Mouse (Mus musculus) gastrocnemius, postnatal 36 days (tissue): ENCODE data around the gene Chchd1. TPM values are rescaled to one million over a fixed set of nuclear protein-coding genes. Genes with fewer than 3 reads are reported as not detected.
"Not testable (repeated sequence)": the region's sequence is repeated elsewhere in the genome, so short reads cannot be mapped to it uniquely, and the experiment has no call there.

Experiments used
- DNase-seq, 2 experiments: peaks; one replicate each; pipeline ENCODE4 v3.0.0; 2022
- intact Hi-C: fragments of 180-260 bp; cut with DNase I; formaldehyde crosslinking; loops from one replicate; pipeline ENCODE4 v1.15.1; 2025
- total RNA-seq, 2 experiments: library from RNA; stranded (reverse); gene quantifications; 2 replicates each; pipeline ENCODE4 v1.2.3; 2021

Chchd1 gene
- total RNA-seq, 2 experiments from 2014 or later, result 99.9 to 110 TPM

DNA sequence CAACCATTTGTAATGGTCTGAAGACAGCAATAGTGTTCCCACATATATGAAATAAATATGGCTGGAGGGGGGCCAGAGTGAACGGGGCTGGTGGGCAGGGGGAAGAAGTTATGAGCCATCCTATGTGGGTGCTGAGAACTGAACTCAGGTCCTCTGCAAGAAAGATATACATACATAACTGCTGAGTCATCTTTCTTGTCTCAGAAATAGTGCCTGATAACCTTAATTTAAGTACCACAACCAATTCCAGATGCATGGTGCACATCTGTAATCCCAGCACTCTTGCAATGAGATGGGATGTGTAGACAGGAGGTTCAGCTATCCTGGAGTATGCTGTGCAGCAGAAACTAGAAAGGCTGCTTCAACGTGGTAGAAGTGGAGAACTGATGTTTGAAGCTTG, 21.1 kb upstream of the Chchd1 start:
- intact Hi-C loops, result no loop called here

DNA sequence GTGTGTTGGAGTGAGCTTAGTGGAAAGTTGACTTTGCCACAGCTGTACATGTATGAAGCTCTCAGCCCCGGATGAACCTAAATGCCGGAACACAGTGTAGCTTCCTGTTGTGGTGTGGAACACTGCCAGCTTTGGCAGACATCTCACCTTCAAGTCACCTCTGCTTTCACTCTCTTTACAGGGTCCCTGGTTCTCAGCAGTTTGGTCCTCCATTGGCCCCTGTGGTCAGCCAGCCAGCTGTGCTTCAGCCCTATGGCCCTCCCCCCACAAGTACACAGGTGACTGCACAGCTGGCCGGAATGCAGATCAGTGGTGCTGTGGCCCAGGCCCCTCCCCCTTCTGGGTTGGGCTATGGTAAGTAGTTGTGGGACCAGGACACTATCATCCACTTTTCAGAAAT, 20.3 kb upstream of the Chchd1 start:
- intact Hi-C loops, result no loop called here
- no peak for DNase-seq

More for the DNA sequence above, 21.1 kb upstream of the Chchd1 start:
- DNase-seq, result no peak

DNA sequence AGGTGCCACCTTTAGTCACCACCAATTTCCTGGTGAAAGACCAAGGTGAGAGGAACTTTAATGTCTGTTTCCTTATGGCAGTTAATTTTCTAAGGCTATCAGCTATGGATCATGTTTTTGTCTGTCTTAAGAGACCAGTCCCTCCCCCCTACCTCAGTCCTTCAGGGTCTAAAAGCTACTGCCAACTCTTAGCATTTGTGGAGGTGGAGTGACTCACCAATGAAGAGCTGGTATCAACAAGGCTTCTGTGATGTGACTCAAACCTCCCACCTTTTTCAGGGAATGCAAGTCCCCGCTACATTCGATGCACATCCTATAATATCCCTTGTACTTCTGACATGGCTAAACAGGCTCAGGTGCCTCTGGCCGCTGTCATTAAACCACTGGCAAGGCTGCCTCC, 16.2 kb upstream of the Chchd1 start:
- intact Hi-C loops, result no loop called here
- DNase-seq, result no peak

DNA sequence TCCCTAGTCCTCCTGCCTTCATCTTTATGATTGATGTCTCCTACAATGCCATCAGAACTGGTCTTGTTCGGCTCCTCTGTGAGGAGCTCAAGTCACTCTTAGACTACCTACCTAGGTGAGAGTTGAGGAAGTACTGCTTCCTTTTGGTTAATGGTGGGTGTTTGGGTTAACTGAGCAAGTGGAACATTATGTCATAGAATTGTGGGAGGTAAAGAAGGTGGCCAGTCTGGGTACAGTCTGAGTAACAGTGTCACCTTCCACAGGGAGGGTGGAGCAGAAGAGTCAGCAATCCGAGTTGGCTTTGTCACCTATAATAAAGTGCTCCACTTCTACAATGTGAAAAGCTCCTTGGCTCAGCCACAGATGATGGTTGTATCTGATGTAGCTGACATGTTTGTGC, 13.8 kb upstream of the Chchd1 start:
- DNase-seq, result no peak
- intact Hi-C loops, result no loop called here

DNA sequence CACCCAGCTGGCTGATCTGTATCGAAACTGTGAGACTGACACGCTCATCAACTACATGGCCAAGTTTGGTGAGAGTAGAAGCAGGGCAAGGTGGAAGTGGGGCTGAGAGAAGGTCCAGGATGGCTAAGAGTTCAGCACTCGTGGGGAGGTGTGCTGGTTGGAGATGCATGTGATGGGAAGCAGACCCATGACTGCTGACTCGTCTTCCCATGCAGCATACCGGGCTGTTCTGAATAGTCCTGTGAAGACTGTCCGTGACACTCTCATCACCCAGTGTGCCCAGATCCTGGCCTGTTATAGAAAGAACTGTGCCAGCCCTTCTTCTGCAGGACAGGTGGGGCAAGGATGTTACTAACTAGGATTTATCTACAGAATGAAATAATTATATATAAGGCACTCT, 11.0 kb upstream of the Chchd1 start:
- intact Hi-C loops, result no loop called here
- DNase-seq, result no peak

DNA sequence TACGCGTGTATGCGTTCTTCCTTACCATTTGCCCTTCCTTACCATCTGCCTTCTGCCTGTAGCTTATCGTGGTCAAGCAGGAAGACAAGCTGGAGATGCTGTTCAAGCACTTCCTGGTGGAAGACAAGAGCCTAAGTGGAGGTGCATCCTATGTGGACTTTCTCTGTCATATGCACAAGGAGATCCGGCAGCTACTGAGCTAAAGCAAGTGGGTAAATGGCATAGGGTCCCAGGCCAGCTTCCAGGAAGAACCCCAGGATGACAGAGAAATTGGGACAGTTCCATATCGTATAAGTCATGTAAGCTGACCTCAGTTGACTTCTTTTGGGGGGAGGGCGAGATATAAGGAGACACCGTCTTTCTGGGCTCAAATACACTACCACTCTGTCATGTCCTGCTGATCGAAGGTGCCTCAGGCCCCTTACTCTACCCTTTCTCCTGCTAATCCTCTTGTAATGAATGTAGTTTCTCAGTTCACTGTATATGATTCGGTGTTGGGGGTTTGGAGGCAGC, 9.2 kb upstream of the Chchd1 start:
- no peak for DNase-seq
- intact Hi-C loops, result no loop called here

DNA sequence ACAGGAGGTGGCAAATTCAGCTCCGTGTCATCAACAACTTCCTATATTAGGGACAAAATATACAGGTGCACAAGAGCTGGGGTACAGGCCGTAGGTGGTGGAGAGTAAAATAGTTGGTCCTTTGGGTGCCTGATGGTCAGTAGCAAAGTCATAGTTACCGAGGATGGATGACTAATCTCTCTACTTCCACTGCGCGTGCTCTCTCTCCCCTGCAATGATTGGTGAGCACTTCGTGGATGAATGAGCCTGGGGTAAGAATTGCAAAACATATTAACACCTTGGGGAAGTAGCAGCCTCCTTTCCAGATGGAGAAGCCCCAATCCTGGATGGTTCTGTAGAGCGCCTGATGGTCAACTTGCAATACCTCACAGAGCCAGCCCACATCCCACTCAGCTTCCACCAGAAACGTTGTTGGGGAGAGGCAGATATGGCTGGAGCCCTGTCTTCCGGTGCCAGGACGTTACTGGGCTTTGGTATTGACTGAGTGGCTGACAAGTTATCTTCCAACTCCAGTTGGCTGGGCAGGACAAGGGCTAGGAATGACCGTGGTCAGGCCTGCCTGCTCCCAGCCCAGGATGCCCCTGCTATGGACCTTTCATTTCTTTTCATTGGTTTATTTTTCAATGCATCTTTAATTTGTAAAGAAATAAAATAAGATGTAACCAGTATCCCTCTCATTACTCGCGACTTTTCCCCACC, 8.5 kb upstream of the Chchd1 start:
- intact Hi-C loops, result no loop called here
- DNase-seq, result no peak

DNA sequence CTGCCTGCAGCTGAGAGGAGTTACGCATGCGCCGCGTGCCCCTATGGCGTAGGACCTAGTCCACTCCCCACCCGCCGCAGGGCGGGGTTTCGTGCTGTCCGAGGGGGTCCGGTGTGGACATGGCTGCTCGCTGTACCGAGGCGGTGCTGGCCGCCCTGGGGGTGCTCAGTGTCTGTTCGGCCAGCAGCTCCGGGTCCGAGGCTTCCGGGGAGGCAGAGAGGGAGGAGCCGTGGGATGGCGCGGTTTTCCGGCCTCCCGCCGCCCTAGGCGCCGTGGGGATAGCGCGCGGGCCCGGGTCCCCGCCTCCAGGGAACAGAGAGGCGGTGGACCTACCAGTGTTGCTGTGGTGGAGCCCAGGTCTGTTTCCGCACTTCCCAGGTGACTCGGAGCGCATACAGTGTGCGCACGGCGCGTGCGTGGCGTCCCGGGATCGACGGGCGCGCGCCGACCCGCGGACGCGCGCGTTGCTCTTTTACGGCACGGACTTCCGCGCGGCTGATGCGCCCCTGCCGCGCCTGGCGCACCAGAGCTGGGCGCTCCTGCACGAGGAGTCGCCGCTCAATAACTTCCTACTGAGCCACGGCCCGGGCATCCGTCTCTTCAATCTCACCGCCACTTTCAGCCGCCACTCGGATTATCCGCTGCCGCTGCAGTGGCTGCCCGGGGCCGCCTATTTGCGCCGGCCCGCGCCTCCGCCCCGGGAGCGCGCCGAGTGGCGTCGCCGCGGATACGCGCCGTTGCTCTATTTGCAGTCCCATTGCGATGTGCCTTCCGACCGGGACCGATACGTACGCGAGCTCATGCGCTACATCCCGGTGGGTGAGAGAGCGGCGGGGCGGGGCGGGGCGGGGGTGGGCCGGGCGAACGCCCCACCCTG, 7.7 kb upstream of the Chchd1 start, which contains the start of gene Fut11:
Fut11 (plus strand) TSS at position 85 of the 877 bp plus-strand sequence.
- peak; percentile 74 to 83 for DNase-seq
- intact Hi-C loops, result no loop called here

DNA sequence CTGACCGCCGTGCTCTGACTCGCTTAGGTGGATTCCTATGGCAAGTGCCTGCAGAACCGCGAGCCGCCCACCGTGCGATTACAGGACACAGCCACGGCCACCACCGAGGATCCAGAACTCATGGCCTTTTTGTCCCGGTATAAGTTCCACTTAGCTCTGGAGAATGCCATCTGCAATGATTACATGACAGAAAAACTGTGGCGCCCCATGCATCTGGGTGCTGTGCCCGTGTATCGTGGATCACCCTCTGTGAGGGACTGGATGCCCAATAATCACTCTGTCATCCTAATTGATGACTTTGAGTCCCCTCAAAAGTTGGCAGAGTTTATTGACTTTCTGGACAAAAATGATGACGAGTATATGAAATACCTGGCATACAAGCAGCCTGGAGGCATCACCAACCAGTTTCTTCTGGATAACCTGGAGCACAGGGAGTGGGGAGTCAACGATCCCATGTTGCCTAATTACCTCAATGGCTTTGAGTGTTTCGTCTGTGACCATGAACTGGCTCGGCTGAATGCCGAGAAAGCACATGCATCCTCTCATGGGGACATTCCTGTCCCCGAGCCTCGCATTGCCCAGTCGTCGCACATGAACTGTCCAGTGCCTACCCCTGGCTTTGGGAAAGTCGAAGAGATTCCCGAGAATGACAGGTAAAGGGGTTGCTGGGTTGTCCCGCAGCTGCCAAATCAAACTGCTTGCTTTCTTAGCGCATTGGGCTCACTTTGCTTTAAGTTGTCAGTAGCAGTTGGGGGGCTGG, 6.9 kb upstream of the Chchd1 start:
- intact Hi-C loops, result no loop called here
- no peak for DNase-seq

DNA sequence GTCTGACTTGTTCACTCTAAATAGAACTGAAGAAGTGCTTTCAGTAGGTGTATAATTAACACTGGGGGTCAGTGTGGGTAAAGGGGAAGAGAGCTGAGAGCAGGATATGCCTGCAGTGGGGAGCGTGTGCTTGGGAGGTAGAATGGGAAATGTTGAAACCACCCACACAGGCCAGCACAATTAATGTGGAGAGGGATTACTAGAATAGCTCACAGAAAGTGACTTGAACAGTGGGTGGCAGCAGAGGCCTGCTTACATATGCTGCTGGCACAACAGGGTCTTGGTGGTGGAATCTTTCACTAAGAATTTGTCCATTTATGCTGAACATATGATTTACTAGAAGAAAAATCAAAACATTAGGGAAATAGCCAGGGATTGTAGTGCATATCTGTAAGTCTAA, 5.8 kb upstream of the Chchd1 start:
- DNase-seq, result no peak
- intact Hi-C loops, result no loop called here

DNA sequence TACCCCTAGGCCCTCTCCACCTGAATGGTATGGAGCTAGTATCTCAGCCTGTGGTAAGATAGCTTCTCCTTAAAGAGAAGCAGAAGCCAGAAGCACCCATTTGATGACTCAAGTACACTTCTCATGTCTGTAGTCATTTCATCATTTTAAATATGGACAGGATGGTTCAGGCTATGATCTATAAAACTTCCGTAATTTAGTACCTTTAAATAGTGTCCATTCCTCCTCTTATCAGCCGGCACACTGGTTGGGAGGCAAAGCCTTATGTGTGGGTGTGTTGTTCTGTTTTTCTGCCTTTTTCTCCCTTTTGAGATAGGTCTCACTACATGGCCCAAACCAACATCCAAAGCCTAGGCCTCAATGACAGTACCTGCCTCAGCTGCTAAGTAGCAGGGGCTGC, 4.3 kb upstream of the Chchd1 start:
- no peak for DNase-seq
- intact Hi-C loops, result no loop called here

DNA sequence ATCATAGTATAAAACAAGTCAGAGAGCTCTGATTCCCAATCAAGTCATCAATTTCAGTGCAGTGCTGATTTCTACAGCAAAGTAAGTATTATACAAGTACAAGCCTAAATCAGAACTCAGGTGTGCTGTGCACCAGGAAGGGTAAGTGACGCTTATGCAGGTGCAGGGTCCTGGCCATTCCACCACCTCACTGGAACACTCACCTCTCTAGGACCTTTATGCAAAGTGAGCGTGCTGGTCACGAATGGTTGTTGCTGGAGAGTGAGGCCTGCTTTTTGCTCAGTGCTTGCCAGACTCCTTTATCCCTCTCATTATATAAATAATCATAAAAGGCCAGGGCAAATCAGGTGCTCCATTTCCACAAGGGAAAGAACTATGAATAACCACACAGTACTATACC, 2.4 kb upstream of the Chchd1 start:
- intact Hi-C loops, result no loop called here
- no peak for DNase-seq

DNA sequence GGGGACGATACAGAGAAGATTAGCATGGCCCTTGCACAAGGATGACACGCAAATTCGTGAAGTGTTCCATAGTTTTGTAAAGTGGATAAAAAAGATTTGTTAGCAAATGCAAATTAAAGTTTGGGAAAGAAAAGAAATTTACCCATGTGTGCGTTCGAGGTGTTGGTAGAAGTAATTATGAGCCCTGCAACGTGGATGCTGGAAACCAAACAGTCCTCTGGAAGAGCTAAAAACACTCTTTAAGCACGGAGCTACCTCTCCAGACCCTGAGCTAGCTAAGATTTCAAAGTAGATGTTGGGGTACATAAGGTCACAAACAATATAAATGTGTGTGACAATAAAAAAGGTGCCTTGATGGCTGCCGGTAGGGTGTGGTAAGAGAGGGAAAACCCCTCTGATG, 1.3 kb upstream of the Chchd1 start:
- intact Hi-C loops, result no loop called here
- DNase-seq, result no peak

DNA sequence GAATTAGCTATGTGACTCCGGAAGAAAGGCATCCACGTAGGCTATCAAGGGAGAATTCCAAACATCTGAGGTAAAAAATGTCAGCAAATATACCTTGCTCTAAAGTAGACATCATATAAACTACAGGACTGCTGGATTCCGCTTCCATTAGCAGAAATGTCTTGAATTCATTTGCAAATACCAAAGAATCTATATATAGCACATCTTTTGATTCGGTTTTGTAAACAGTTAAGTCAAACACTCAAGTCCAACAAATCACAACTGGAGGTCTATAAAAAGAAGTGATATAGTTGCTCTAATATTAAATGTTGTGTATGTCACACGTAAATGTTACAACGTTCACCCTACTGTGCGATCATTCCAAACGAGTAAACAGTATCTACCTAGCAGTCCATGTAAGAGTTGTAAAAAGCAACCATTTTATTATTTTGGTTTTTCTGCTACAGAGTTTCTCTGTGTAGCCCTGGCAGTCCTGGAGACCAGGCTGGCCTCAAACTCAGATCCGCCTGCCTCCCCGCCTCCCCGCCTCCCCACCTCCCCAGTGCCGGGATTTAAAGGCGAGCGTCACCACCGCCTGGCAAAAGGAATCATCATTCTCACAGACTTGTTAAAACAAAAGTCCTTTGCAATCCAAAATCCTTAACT, 588 bp upstream of the Chchd1 start:
- DNase-seq, result no peak
- intact Hi-C loops, result no loop called here

DNA sequence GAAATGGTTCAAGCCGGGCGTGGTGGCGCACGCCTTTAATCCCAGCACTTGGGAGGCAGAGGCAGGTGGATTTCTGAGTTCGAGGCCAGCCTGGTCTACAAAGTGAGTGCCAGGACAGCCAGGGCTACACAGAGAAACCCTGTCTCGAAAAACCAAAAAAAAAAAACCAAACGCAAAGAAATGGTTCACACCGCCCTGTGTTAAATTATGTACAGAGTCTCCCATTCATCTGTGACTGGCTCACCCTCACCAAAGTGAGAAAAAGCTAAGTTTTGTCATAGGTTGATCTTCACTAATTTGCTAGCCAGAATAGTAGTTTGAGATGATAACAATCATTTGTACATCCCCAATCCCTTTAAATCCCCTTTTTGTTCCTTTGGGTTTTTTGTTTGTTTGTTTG, 655 bp downstream of the Chchd1 start:
- DNase-seq, intact Hi-C loops: not testable (repeated sequence)

DNA sequence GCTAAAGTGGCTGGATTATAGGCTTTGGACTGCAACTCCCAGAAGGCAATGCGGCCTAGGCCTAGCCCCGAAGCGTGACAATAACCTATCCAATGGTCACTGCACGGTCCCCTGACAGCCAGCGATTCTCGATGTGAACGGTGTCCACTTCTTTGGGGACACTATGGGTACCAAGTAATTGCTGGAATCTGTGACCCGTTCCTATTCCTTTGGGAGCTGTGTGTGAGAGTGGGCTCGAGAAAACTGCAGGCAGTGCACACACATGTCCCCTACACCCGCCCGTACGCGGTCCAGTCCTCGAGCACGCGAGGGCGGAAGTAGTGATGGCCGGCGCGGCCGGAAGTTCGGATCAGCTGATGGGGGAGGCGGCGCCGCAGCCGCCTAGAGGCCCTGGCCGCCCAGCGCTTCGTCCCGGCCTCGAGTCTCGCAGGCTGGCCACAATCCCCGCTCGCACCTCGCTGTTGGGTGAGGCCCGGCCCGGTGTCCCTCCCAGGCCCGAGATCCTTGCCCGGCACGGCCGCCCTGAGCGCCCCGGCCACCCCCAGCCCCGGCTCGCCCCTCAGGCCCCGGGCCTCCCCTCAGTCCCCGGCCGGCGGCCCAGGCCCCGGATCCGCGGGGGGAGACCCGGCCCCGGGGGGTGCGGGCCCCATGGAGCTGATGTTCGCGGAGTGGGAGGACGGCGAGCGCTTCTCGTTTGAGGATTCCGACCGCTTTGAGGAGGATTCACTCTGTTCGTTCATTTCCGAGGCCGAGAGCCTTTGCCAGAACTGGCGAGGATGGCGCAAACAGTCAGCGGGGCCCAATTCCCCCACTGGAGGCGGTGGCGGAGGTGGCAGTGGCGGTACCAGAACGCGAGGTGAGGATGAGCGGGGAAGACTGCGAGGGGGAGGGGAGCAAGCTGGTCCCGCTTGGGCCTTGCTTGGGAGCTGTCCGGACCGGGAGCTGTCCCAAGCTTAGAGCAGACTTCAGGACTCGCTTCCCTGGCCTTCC, 4.7 kb downstream of the Chchd1 start, which contains the start of gene Zswim8:
Zswim8 (plus strand) TSS at position 352 of the 990 bp plus-strand sequence.
- peak; percentile 84 to 87 for DNase-seq
- intact Hi-C loops, result no loop called here

DNA sequence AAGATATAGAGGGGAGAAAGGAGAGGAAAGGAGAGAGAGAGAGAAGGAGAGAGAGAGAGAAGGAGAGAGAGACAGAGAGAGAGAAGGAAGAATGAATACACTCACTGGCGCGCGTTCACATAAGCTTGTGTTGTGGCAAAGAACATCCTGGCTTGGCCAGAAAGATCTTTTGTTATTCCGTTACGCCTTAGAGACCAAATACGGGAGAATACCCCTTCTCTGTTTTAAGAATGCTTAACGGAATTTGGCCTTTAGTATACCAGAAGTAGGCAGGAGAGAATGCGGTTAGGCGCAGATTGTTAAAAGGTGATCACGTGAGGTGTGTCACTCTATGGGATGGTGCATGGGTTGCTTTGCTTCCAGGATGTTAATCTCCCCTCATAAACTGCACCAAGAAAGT, 5.4 kb downstream of the Chchd1 start:
- no peak for DNase-seq
- intact Hi-C loops, result no loop called here

DNA sequence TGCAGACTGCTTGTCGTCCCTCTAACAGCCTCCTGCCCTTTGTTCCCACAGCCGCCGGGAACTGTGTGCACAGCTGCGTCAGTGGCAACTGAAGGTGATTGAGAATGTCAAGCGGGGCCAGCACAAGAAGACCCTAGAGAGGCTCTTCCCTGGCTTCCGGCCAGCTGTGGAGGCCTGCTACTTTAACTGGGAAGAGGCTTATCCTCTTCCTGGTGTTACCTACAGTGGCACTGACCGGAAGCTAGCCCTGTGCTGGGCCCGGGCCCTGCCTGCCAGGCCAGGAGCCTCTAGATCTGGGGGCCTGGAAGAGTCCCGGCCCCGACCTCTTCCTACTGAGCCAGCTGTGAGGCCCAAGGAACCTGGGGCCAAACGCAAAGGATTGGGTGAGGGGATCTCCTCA, 11.0 kb downstream of the Chchd1 start:
- DNase-seq, result peak in 1 of 2 experiments; percentile 13
- intact Hi-C loops, result no loop called here

DNA sequence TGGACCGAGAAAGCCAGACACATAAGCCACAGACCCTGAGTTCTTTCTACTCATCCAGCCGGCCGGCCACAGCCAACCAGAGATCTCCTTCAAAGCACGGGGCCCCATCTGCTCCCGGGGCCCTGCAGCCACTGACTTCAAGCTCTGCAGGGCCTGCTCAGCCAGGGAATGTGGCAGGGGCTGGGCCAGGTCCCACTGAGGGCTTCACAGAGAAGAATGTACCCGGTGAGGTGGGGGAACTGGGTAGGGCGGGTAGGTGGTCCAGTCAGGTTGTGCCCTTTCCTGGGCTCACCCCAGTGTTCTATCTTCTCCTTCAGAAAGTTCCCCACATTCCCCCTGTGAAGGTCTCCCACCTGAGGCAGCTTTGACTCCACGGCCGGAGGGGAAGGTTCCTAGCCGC, 15.6 kb downstream of the Chchd1 start:
- intact Hi-C loops, result no loop called here
- DNase-seq, result peak in 1 of 2 experiments; percentile 11
